Mouse (Mus musculus) kidney, adult 2 months (tissue): Measurements from ENCODE around the gene Slc2a13. TPM values are rescaled to one million over a fixed set of nuclear protein-coding genes. Genes with fewer than 3 reads are reported as not detected.
A peak's percentile ranks its signal among the peaks of the same experiment; 100 is the strongest.

ENCODE experiments used
- DNase-seq: peaks from one replicate; pipeline ENCODE4 v3.0.0; 2021
- H3K27ac ChIP-seq: fragments of 200-500 bp; 2 replicates; pipeline ENCODE4 v1.5.1; 2012; ENCODE audit warnings: low read depth, low read length, control low read depth, inconsistent platforms; ENCODE audit not compliant: insufficient read depth
- H3K27me3 ChIP-seq: fragments of 200-500 bp; replicated peaks from 2 replicates; pipeline ENCODE4 v1.6.1; 2012; ENCODE audit warnings: mild to moderate bottlenecking, moderate library complexity, low read length, inconsistent platforms; ENCODE audit not compliant: control insufficient read depth, insufficient read depth
- H3K36me3 ChIP-seq: fragments of 200-500 bp; 2 replicates; pipeline ENCODE4 v1.6.1; 2012; ENCODE audit warnings: mild to moderate bottlenecking, moderate library complexity, low read length, inconsistent platforms; ENCODE audit not compliant: control insufficient read depth, insufficient read depth
- H3K4me1 ChIP-seq: fragments of 200-500 bp; 2 replicates; pipeline ENCODE4 v1.6.1; 2011; ENCODE audit warnings: low read length; ENCODE audit not compliant: control insufficient read depth, insufficient read depth
- H3K4me3 ChIP-seq: fragments of 200-500 bp; 2 replicates; pipeline ENCODE4 v1.5.1; 2011; ENCODE audit warnings: mild to moderate bottlenecking, low read depth, low read length, control low read depth; ENCODE audit not compliant: insufficient read depth
- CTCF ChIP-seq: fragments of 200-500 bp; conservative IDR thresholded peaks from 2 replicates; pipeline ENCODE4 v1.5.1; 2011; ENCODE audit warnings: low read depth, mild to moderate bottlenecking, control low read depth, low read length, moderate library complexity, mixed read lengths; ENCODE audit not compliant: insufficient read depth, insufficient read length
- POLR2A ChIP-seq: fragments of 200-500 bp; IDR thresholded peaks from one replicate; pipeline ENCODE4 v1.6.1; 2011; ENCODE audit warnings: low read depth, low read length, control low read depth
- WGBS: fragments of 180-500 bp; shearing (Covaris S2); methylation state at CpG from one replicate; pipeline ENCODE4 v1.1.7; 2018; 5-methylcytosine and 5-hydroxymethylcytosine counted together
- polyA plus RNA-seq: library from polyadenylated mRNA; depleted of rRNA; stranded (reverse); fragments of >200 nt; gene quantifications from 2 replicates; pipeline ENCODE4 v1.2.3, GENCODE M21; 2012

The Slc2a13 gene
- polyA plus RNA-seq, 1 experiment: 1.5 TPM

DNA sequence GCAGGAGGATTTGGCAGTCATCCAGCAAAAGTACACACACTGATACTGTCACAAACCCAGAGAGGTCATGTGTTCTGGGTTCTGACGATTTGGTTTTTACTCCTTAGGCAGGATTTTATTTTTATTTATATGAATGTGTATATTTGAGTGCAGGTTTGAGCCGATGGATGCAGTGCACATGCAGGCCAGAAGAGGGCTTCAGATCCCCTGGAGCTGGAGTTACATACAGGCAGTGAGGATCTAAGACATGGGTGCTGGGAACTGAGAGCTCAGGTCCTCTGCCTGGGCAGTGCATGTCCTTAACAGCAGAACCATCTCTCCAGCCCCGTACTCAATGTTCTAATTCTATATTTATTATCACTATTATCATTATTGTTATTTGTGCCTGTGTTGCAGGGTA lies 253.7 kb downstream of the Slc2a13 start:
- Histone ChIP-seq H3K4me1 (no peaks in the 10 kb centered on the region), H3K36me3 (no peaks in the 10 kb centered on the region), H3K4me3 (no peak overlapping the region), H3K27ac (no peak overlapping the region), H3K27me3 (no peaks in the 10 kb centered on the region)
- WGBS: 75% methylated on average over 3 of the region's 3 CpGs
- TF ChIP-seq POLR2A (no peak), CTCF (peak; percentile 40; the same call in 1 of the 2 replicates)
- DNase-seq: no peak

DNA sequence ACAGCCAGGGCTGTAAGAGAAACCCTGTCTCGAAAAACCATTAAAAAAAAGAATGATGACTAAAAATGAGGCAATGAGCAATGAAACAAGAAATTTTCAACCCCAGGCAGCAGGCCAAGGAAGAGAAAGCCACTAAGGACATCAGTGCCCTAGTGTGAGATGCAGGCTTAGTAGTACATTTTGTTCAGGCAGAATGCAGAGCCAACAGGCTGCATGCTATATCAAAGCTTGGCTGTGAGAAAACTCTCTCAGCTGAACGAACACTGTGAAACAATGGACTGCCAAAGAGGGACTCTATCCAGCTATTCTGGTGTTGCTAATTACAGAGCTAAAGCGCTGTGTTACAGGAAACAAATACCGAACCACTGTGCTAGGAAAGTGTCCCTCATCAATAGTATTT lies 256.1 kb downstream of the Slc2a13 start:
- DNase-seq: no peak
- Histone ChIP-seq H3K36me3 (no peaks in the 10 kb centered on the region), H3K4me1 (no peaks in the 10 kb centered on the region), H3K27me3 (no peaks in the 10 kb centered on the region), H3K4me3 (no peak overlapping the region), H3K27ac (no peak overlapping the region)
- WGBS: 77% methylated on average over 4 of the region's 4 CpGs
- TF ChIP-seq CTCF (no peak), POLR2A (no peak)

DNA sequence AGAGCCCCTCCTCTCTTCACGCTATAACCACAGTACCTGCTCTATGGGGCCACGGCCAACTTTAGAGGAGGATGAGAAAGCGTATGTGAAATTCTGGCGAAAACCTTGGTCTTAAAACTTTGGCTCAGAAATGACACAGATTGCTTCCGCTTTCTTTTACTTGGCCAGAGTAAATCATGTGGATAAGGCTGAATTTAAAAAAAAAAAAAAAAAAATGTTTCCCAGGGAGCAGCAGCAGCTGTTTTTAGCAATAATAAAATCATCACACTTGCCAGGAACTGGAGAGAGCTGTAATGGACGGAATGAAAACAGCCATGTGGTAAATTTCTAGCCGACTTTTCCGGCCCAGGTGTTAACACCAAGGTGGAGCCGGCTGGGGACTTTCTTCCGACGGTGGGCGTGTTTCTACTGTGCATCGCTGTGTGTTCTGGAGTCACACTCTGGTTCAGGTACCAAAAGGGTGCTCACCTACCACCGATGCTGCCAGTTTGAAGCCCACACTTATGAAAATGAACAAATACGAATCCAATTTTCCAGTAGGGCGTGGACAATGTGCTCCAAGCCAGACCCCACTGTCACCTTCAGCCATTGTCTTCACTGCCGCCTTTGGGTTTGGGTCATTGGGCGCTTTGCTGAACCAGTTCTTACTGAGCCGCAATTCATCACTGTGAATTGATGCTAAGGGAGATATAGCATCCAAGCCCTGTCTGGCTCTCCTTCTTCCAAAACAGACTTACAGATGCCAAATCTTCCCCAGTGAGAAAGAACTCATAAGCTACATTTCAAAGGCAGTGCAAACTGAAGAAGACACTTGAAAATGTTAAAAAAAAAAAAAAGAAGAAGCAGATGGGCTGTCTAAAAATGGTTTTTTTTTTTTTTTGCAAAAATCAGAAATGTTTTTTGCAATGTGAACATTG lies 258.4 kb downstream of the Slc2a13 start:
- H3K36me3 ChIP-seq: no peaks in the 10 kb centered on the region
- peaks cover 5% of the 10 kb centered on the region; the same call in 1 of the 2 replicates for H3K4me1 ChIP-seq
- H3K27ac ChIP-seq: no peak overlapping the region
- H3K4me3 ChIP-seq: no peak overlapping the region
- no peaks in the 10 kb centered on the region for H3K27me3 ChIP-seq
- TF ChIP-seq CTCF: no peak
- TF ChIP-seq POLR2A: no peak
- 69% methylated on average over 19 of the region's 19 CpGs for WGBS
- peak; percentile 17 for DNase-seq

DNA sequence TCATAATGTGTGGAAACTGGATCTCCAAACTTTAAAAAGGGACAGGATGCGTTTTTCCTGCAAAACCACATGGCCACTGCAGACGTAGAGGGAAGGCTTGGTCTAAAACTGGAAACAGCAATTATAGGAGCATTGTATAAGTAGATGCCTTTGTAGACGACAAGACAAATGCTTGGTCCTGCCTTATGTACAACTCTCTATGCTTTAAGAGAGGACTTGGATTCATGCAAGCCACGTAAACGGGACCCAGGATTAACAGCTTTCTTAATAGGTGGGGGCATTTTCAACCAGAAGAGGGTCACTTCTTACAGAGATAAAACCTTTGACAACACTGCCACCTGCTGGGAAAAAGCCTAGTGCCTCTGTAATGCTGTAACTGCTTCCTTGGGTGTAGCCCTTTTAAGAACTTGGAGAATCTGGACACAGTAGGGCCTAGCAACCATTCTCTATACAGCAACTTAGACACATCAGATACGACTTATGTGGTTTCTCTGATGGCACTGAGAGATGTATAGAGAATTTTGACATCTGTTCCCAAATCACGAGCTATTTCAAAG lies 268.7 kb downstream of the Slc2a13 start:
- peak; percentile 39 for DNase-seq
- H3K27ac ChIP-seq: no peak overlapping the region
- no peaks in the 10 kb centered on the region for H3K36me3 ChIP-seq
- 0 out of 2 replicates have a peak, but pooled peaks cover 4% of the 10 kb centered on the region for H3K4me1 ChIP-seq
- TF ChIP-seq POLR2A (no peak), CTCF (peak; percentile 41)
- no peaks in the 10 kb centered on the region for H3K27me3 ChIP-seq
- no peak overlapping the region for H3K4me3 ChIP-seq
- WGBS: 65% methylated on average over 7 of the region's 7 CpGs

DNA sequence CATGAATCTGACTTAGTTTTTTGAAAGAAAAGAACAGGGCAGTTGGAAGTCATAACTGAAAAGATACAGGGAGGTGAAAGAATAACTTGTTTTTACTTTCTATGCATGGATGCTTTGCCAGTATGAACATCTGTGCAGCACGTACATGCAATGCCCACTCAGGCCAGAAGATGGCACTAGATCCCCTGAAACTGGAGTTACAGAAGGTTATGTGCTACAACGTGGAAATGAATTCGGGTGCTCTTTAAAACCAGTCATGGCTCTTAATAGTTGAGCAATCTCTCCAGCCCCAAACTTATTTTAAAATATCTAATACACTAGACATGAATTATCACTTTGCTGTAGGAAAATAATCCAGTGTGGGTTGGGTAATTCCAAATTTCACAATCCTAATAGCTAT lies 271.7 kb downstream of the Slc2a13 start:
- Histone ChIP-seq H3K4me3 (no peak overlapping the region), H3K27ac (no peak overlapping the region), H3K27me3 (no peaks in the 10 kb centered on the region), H3K36me3 (no peaks in the 10 kb centered on the region), H3K4me1 (no peaks in the 10 kb centered on the region)
- DNase-seq: peak; percentile 93
- whole genome bisulfite sequencing: 2% methylated on average over 3 of the region's 3 CpGs
- TF ChIP-seq POLR2A (no peak), CTCF (peak; percentile 87)

DNA sequence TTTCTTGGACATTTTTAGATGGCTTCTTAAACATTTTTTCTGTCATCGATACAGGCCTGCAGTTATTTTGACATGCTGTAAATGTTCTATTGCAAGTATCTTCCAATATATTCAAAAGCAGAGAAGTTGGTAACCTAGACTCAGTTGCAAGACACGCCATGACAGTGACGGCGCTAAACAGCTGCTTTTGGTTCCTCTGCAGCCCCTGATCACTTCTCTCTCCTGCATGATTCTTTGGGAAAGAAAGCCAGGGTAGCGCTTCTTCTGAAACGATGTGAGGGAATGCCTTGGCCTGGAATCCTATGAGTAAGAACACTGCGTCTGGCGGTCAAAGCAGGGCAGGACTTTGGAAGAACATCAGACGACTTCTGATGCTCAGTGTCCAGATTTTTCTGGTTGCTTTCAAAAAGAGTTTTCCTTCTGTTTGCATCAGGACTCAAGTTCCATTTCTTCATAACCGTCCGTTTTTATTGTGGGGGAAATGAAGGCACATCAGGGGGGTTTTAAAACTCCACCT lies 273.7 kb downstream of the Slc2a13 start:
- Histone ChIP-seq H3K27ac (no peak overlapping the region), H3K27me3 (no peaks in the 10 kb centered on the region), H3K4me1 (no peaks in the 10 kb centered on the region), H3K4me3 (no peak overlapping the region), H3K36me3 (no peaks in the 10 kb centered on the region)
- 84% methylated on average over 11 of the region's 11 CpGs for WGBS
- no peak for TF ChIP-seq CTCF
- TF ChIP-seq POLR2A: no peak
- DNase-seq: no peak

DNA sequence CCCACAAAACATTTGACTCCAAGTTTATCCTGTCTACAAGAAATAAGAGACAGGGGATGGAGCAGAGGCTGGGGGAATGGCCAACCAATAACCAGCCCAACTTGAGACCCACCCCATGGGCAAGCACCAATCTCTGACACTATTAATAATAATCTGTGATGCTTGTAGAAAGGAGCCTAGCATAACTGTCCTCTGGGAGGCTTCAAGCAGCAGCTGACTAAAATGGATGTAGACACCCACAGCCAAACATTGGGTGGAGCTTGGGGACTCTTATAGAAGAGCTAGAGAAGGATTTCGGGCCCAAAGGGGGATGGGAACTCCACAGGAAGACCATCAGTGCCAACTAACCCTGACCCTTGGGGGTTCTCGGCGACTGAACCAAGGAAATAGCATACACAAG lies 289.6 kb downstream of the Slc2a13 start:
- Histone ChIP-seq H3K27ac (no peak overlapping the region), H3K36me3 (no peaks in the 10 kb centered on the region), H3K4me3 (no peak overlapping the region), H3K4me1 (no peaks in the 10 kb centered on the region), H3K27me3 (no peaks in the 10 kb centered on the region)
- 89% methylated on average over 3 of the region's 3 CpGs for WGBS
- TF ChIP-seq POLR2A: no peak
- TF ChIP-seq CTCF: no peak
- no peak for DNase-seq
